Mouse (Mus musculus): Measurements from ENCODE around the gene Snrpg.

Gene Snrpg

GRCm38 (mm10) chr6:86398986-86399385 is 27.9 kb downstream of the Snrpg start:
- no peak for DNase-seq (ENCODE audit: low read depth, low spot score)

- no peak for DNase-seq (ENCODE audit: low read depth, low spot score)
These were observed 28.9 kb downstream of the Snrpg start for GRCm38 (mm10) chr6:86399995-86400394.

- no peak for DNase-seq (ENCODE audit: low read depth, low spot score)
These were observed 29.9 kb downstream of the Snrpg start for GRCm38 (mm10) chr6:86400972-86401371.

- no peak for DNase-seq (ENCODE audit: low read depth, low spot score)
These were observed 31.8 kb downstream of the Snrpg start for GRCm38 (mm10) chr6:86402681-86403607.

- peak; percentile 76 for DNase-seq (ENCODE audit: low read depth, low spot score)
These were observed 32.6 kb downstream of the Snrpg start for GRCm38 (mm10) chr6:86403728-86404099.

- DNase-seq (ENCODE audit: low read depth, low spot score), result peak; percentile 97
These were observed 33.2 kb downstream of the Snrpg start, which contains the start of gene Tia1 for GRCm38 (mm10) chr6:86404100-86404861. Tia1 (plus strand) TSS chr6:86404219.

- no peak for DNase-seq (ENCODE audit: low read depth, low spot score)
These were observed 33.9 kb downstream of the Snrpg start for GRCm38 (mm10) chr6:86404996-86405395.

GRCm38 (mm10) chr6:86406306-86406705 is 35.2 kb downstream of the Snrpg start:
- DNase-seq (ENCODE audit: low read depth, low spot score), result no peak

- DNase-seq (ENCODE audit: low read depth, low spot score), result no peak
These were observed 47.6 kb downstream of the Snrpg start for GRCm38 (mm10) chr6:86418711-86419110.

GRCm38 (mm10) chr6:86419239-86419638 is 48.1 kb downstream of the Snrpg start:
- DNase-seq (ENCODE audit: low read depth, low spot score), result no peak

- DNase-seq (ENCODE audit: low read depth, low spot score), result no peak
These were observed 49.4 kb downstream of the Snrpg start for GRCm38 (mm10) chr6:86420491-86420890.

- no peak for DNase-seq (ENCODE audit: low read depth, low spot score)
These were observed 55.3 kb downstream of the Snrpg start, which contains the start of gene Gm44790 for GRCm38 (mm10) chr6:86426358-86426757. Gm44790 (plus strand) TSS chr6:86426658.
